Mouse (Mus musculus) liver, adult 2 months (tissue): ENCODE results near the gene Mxra8.

Source experiments
- CTCF ChIP-seq: fragments of 200-500 bp; IDR thresholded peaks from 2 replicates; pipeline ENCODE4 v1.5.1; 2011; ENCODE audit warnings: low read depth, low read length, control low read depth
- POLR2A ChIP-seq: fragments of 200-500 bp; IDR thresholded peaks from 2 replicates; pipeline ENCODE4 v1.6.1; 2011; ENCODE audit warnings: low read length, control low read depth; ENCODE audit not compliant: insufficient read depth; ENCODE audit errors: extremely low read depth

DNA sequence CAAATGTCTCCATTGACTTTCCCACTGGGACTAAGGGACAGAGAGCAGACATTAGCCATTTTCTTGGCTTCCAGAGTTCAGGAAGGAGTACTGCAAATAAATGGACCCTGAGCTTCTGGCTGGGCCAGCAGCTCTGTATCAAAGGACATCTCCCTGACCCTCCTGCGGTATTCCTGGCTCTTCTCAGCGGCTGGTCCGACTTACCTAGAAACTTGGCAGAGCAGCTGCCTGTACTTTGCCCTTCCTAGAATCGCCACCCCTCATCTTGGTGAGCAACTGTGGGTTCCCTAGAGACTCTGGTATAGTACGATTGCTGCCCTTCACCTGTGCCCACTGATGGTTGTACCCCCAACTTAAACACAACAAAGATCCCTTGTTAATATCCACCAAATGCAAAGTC, 3.8 kb downstream of the Mxra8 start:
- TF ChIP-seq CTCF (no peak), POLR2A (no peak)
